Mouse (Mus musculus): ENCODE measurements around the gene Abhd16b. TPM values are rescaled to one million over a fixed set of nuclear protein-coding genes. Genes with fewer than 3 reads are reported as not detected.
A peak's percentile ranks its signal among the peaks of the same experiment; 100 is the strongest.

Abhd16b gene
- total RNA-seq (2021): not detected
- long read RNA-seq, experiment 1: 0 reads
- long read RNA-seq, experiment 2: 0 reads

GRCm38 (mm10) chr2:181493156-181493927 lies at the start of gene Abhd16b:
Gene Abhd16b, plus strand, starts transcription at chr2:181493206.
- DNase-seq: no peak
- intact Hi-C loops (cut with DNase I; ENCODE audit: low total_unique reads): loop anchor here (5.0 kb wide), 1 partner anchor 86 kb away; no protein-coding TSS in a partner anchor

GRCm38 (mm10) chr2:181452181-181452580 lies 40.8 kb upstream of the Abhd16b start:
- no peak for DNase-seq
- intact Hi-C loops (cut with DNase I; ENCODE audit: low total_unique reads): no loop called here

GRCm38 (mm10) chr2:181453274-181453673 lies 39.7 kb upstream of the Abhd16b start:
- intact Hi-C loops (cut with DNase I; ENCODE audit: low total_unique reads): no loop called here
- DNase-seq: no peak

GRCm38 (mm10) chr2:181455899-181456298 lies 37.1 kb upstream of the Abhd16b start:
- DNase-seq: no peak
- intact Hi-C loops (cut with DNase I; ENCODE audit: low total_unique reads): no loop called here

GRCm38 (mm10) chr2:181457831-181458230 lies 35.2 kb upstream of the Abhd16b start:
- intact Hi-C loops (cut with DNase I; ENCODE audit: low total_unique reads): no loop called here
- no peak for DNase-seq

GRCm38 (mm10) chr2:181458411-181459152 lies 34.4 kb upstream of the Abhd16b start:
- intact Hi-C loops (cut with DNase I; ENCODE audit: low total_unique reads): no loop called here
- DNase-seq: peak; percentile 47

- peak; percentile 91 for DNase-seq
- intact Hi-C loops (cut with DNase I; ENCODE audit: low total_unique reads): no loop called here
These were observed 33.8 kb upstream of the Abhd16b start, which contains the start of gene Zbtb46 for GRCm38 (mm10) chr2:181459153-181459672. Gene Zbtb46, minus strand, starts transcription at chr2:181459426.

- intact Hi-C loops (cut with DNase I; ENCODE audit: low total_unique reads): no loop called here
- DNase-seq: peak; percentile 78
These were observed 33.1 kb upstream of the Abhd16b start for GRCm38 (mm10) chr2:181459673-181460621.

GRCm38 (mm10) chr2:181461536-181462100 lies 31.4 kb upstream of the Abhd16b start:
- DNase-seq: no peak
- intact Hi-C loops (cut with DNase I; ENCODE audit: low total_unique reads): no loop called here

GRCm38 (mm10) chr2:181462604-181463003 lies 30.4 kb upstream of the Abhd16b start:
- intact Hi-C loops (cut with DNase I; ENCODE audit: low total_unique reads): no loop called here
- DNase-seq: no peak

- DNase-seq: peak; percentile 47
- intact Hi-C loops (cut with DNase I; ENCODE audit: low total_unique reads): no loop called here
These were observed 29.8 kb upstream of the Abhd16b start for GRCm38 (mm10) chr2:181463008-181463738.

- no peak for DNase-seq
- intact Hi-C loops (cut with DNase I; ENCODE audit: low total_unique reads): no loop called here
These were observed 27.6 kb upstream of the Abhd16b start for GRCm38 (mm10) chr2:181465423-181465822.

- intact Hi-C loops (cut with DNase I; ENCODE audit: low total_unique reads): no loop called here
- no peak for DNase-seq
These were observed 22.7 kb upstream of the Abhd16b start for GRCm38 (mm10) chr2:181470285-181470684.

- intact Hi-C loops (cut with DNase I; ENCODE audit: low total_unique reads): no loop called here
- DNase-seq: peak; percentile 64
These were observed 21.8 kb upstream of the Abhd16b start for GRCm38 (mm10) chr2:181471246-181471645.

- no peak for DNase-seq
- intact Hi-C loops (cut with DNase I; ENCODE audit: low total_unique reads): no loop called here
These were observed 20.7 kb upstream of the Abhd16b start for GRCm38 (mm10) chr2:181472256-181472827.

GRCm38 (mm10) chr2:181483120-181483519 lies 9.9 kb upstream of the Abhd16b start:
- intact Hi-C loops (cut with DNase I; ENCODE audit: low total_unique reads): no loop called here
- DNase-seq: no peak

- intact Hi-C loops (cut with DNase I; ENCODE audit: low total_unique reads): no loop called here
- DNase-seq: peak; percentile 29
These were observed 9.3 kb upstream of the Abhd16b start for GRCm38 (mm10) chr2:181483562-181484318.
